Mouse (Mus musculus) stomach, postnatal 0 days (tissue): ENCODE measurements around the gene Kif1b.

Experiments used
- CTCF ChIP-seq: IDR thresholded peaks from 2 replicates; pipeline ENCODE4 v1.5.1; 2016; ENCODE audit warnings: antibody characterized with exemption, low read depth, mild to moderate bottlenecking, moderate library complexity
- EP300 ChIP-seq: optimal IDR thresholded peaks from 2 replicates; pipeline ENCODE3; 2016; ENCODE audit warnings: antibody characterized with exemption

DNA sequence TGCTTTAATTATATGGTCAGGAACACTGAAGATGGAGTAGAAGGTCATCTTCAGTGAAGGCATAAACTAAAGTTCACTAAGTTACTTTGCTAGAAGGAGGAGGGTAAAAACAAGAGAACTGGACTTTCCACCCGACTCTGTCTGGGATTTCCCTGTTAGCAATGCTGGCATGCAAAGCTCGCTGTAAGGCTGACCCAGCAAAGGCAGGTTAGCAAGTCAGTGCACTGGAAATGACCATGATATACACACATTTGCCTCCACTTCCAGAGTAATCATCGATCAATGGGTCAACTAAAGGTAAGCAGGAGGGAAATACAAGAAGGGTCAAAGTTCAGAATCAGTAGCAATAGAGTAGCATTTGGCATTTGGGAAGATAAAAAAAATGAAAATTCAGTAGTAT lies 46.6 kb downstream of the Kif1b start:
- TF ChIP-seq CTCF, result no peak
- TF ChIP-seq EP300, result no peak
